Mouse (Mus musculus) embryonic fibroblast, embryonic 13.5 days (primary cell): ENCODE results near the gene Pgpep1.

Experiments used
- CTCF ChIP-seq: IDR thresholded peaks from 2 replicates; pipeline ENCODE4 v1.5.1; 2011; ENCODE audit warnings: mild to moderate bottlenecking, control low read depth, low read length, moderate library complexity, borderline replicate concordance; ENCODE audit not compliant: insufficient read depth
- POLR2A ChIP-seq: IDR thresholded peaks from 2 replicates; pipeline ENCODE4 v1.6.1; 2011; ENCODE audit warnings: low read depth, mild to moderate bottlenecking, control low read depth, low read length, moderate library complexity

DNA sequence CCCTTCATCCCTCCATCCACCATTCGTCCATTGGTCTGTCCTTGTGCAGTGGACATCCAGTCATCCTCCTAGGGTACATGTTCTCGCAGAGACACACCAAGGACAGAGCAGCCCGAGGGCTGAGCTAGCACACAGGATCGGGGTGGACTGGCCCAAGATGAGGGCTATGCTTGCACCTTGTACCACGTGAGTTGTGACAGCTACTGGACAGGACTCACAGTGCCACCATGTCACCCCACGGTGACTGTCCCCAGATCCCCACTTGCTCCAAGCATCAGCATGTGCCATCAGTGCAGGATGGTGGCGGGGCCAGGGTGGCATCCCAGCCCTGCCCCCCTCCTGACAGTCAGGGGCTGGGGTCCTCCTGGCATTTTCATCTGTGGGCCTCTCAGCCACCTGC, 55.6 kb downstream of the Pgpep1 start:
- TF ChIP-seq POLR2A (no peak), CTCF (no peak)
